Mouse (Mus musculus) gastrocnemius, postnatal 14 days (tissue): Measurements from ENCODE around the gene Pgm2. TPM values are rescaled to one million over a fixed set of nuclear protein-coding genes. Genes with fewer than 3 reads are reported as not detected.

Experiments used
- DNase-seq: peaks from one replicate; pipeline ENCODE4 v3.0.0; 2021; ENCODE audit warnings: mixed read lengths
- intact Hi-C: fragments of 180-260 bp; cut with DNase I; formaldehyde crosslinking; loops from one replicate; pipeline ENCODE4 v1.15.1; 2025; ENCODE audit warnings: low total_unique reads
- microRNA-seq, 2 experiments: library from miRNA; unstranded; fragments of <30 nt; microRNA quantifications; one replicate each; pipeline ENCODE4 v1.2.0; 2021
- total RNA-seq, 2 experiments: library from RNA; stranded (reverse); gene quantifications; 2 replicates each; pipeline ENCODE4 v1.2.3; 2021

The Pgm2 gene
- total RNA-seq, 2 experiments from 2014 or later: 4.9 to 5.2 TPM

GRCm38 (mm10) chr5:64162582-64162981, 69.8 kb downstream of the Pgm2 start:
- no peak for DNase-seq
- intact Hi-C loops: no loop called here

- intact Hi-C loops: no loop called here
- no peak for DNase-seq
Measured at GRCm38 (mm10) chr5:64164414-64164813, 71.7 kb downstream of the Pgm2 start.

GRCm38 (mm10) chr5:64165826-64166225, 73.1 kb downstream of the Pgm2 start:
- intact Hi-C loops: no loop called here
- DNase-seq: no peak

GRCm38 (mm10) chr5:64168990-64169540, 76.3 kb downstream of the Pgm2 start:
- DNase-seq: no peak
- intact Hi-C loops: no loop called here

GRCm38 (mm10) chr5:64172884-64173283, 80.1 kb downstream of the Pgm2 start:
- DNase-seq: no peak
- intact Hi-C loops: no loop called here

- intact Hi-C loops: no loop called here
- no peak for DNase-seq
Measured at GRCm38 (mm10) chr5:64173302-64173701, 80.6 kb downstream of the Pgm2 start.

GRCm38 (mm10) chr5:64174429-64174935, 81.7 kb downstream of the Pgm2 start:
- DNase-seq: no peak
- intact Hi-C loops: no loop called here

Small RNA genes within 50 kb of the gene (microRNA-seq; reads per million reads assigned to microRNA genes)
- gene Gm22395 (0 reads per million in 2 experiments), gene Gm23967 (0 reads per million in 2 experiments)

Other genes starting within 250 kb of the Pgm2 start
- gene Rell1, start 124.1 kb upstream of the Pgm2 start, total RNA-seq: 10 to 100 TPM; 12.4 to 13.0 TPM
- gene Tbc1d1, start 63.4 kb downstream of the Pgm2 start, total RNA-seq: 10 to 100 TPM; 29.9 to 39.6 TPM